Mouse (Mus musculus): ENCODE results near the gene Cbln3.

GRCm38 (mm10) chr14:55833126-55833525, 51.1 kb downstream of the Cbln3 start:
- TF ChIP-seq CTCF (IDR thresholded peaks at IDR 0.05; ENCODE audit: low read depth) (no peak), EP300 (optimal IDR thresholded peaks at IDR 0.05) (no peak)

All from stomach, postnatal 0 days (tissue).